Mouse (Mus musculus): ENCODE data around the gene Brms1.

GRCm38 (mm10) chr19:4999445-5000140 is 41.6 kb upstream of the Brms1 start:
- TF ChIP-seq POLR2A (IDR thresholded peaks at IDR 0.05; ENCODE audit: borderline replicate concordance, control insufficient read depth, low read depth, low read length) (no peak), CTCF (IDR thresholded peaks at IDR 0.05; ENCODE audit: control insufficient read depth, insufficient read depth, low read length) (no peak)
